Comparison of ENCODE assay signal across 17 mouse cellular contexts in genomic region chr13:35811361-35812190, GRCm38 (mm10).
DNase-seq lines count a peak whose midpoint lies in the region; ATAC-seq lines count a peak whose summit lies in the region.
"Had no signal": no experiment of that assay in that cellular context is flagged by ENCODE, and none has a peak within 500 bp of the region (broad histone marks: within the 10 kb centered on the region; RNA-seq: fewer than 3 reads in every experiment).

No protein-coding gene starts in this region.

- DNase-seq in cerebellum, postnatal 4 days (ENCODE audit: low spot score in 2 of 2), result no peak
- DNase-seq in hindbrain, embryonic 10.5 days (ENCODE audit: low spot score), result no peak
- DNase-seq in A20 (ENCODE audit: low read depth, low spot score), result peak; percentile 73
- peak; percentile 38 for DNase-seq in cerebellum, adult 8-10 months
- DNase-seq in B cell, adult 2 months, result no peak
- no peak for DNase-seq in urinary bladder, postnatal 36 days (ENCODE audit: low spot score in 2 of 2)
- DNase-seq: adrenal gland, adult 8-10 months; kidney, adult 11 months; spleen, adult 18-20 months had no signal

- H3K4me2 ChIP-seq in hindbrain, embryonic 12.5 days (replicated peaks), result no peak overlapping the region
- H3K4me2 ChIP-seq: hindbrain, embryonic 15.5 days; limb, embryonic 12.5 days had no signal

- no peaks in the 10 kb centered on the region for H3K9me3 ChIP-seq in hindbrain, embryonic 10.5 days
- no peaks in the 10 kb centered on the region for H3K9me3 ChIP-seq in hindbrain, embryonic 12.5 days (replicated peaks)
- H3K9me3 ChIP-seq: hindbrain, embryonic 15.5 days; limb, embryonic 12.5 days; megakaryocyte, embryonic 14.5 days had no signal

- no peak overlapping the region for H3K4me3 ChIP-seq in hindbrain, embryonic 10.5 days
- H3K4me3 ChIP-seq in hindbrain, embryonic 12.5 days, result no peak overlapping the region
- H3K4me3 ChIP-seq: hindbrain, embryonic 15.5 days; left cerebral cortex, adult 2 months; limb, embryonic 12.5 days; megakaryocyte, embryonic 14.5 days had no signal

- H3K4me1 ChIP-seq in hindbrain, embryonic 10.5 days (replicated peaks), result peaks cover 16% of the 10 kb centered on the region
- peaks cover 12% of the 10 kb centered on the region for H3K4me1 ChIP-seq in hindbrain, embryonic 12.5 days

- H3K27me3 ChIP-seq in hindbrain, embryonic 10.5 days (ENCODE audit: insufficient read depth, poor library complexity, severe bottlenecking), result no peaks in the 10 kb centered on the region
- H3K27me3 ChIP-seq in hindbrain, embryonic 12.5 days, result no peaks in the 10 kb centered on the region
- H3K27me3 ChIP-seq: hindbrain, embryonic 15.5 days; limb, embryonic 12.5 days; megakaryocyte, embryonic 14.5 days had no signal

- no peak overlapping the region for H3K9ac ChIP-seq in hindbrain, embryonic 12.5 days
- H3K9ac ChIP-seq: hindbrain, embryonic 15.5 days; limb, embryonic 12.5 days; liver, embryonic 14.5 days had no signal

- 0 out of 2 replicates have a peak overlapping the region, but pooled peaks have one; percentile 41 for H3K27ac ChIP-seq in hindbrain, embryonic 10.5 days
- no peak overlapping the region for H3K27ac ChIP-seq in hindbrain, embryonic 12.5 days
- H3K27ac ChIP-seq: hindbrain, embryonic 15.5 days; left cerebral cortex, adult 2 months; limb, embryonic 12.5 days; liver, embryonic 14.5 days had no signal

- ATAC-seq in cerebellum, adult (ENCODE audit: insufficient number of reproducible peaks, low FRiP score, low TSS enrichment), result peak; percentile 91
- ATAC-seq in hindbrain, embryonic 12.5 days (ENCODE audit: low FRiP score), result no peak
- ATAC-seq: lung, postnatal 0 days had no signal

- peaks cover 8% of the 10 kb centered on the region for H3K36me3 ChIP-seq in hindbrain, embryonic 10.5 days
- peaks cover 7% of the 10 kb centered on the region; the same call in 1 of the 2 replicates for H3K36me3 ChIP-seq in hindbrain, embryonic 12.5 days
- H3K36me3 ChIP-seq: hindbrain, embryonic 15.5 days had no signal

- WGBS in hindbrain, embryonic 10.5 days, result 78% methylated on average over 11 of the region's 11 CpGs
- 73% methylated on average over 11 of the region's 11 CpGs for WGBS in hindbrain, embryonic 12.5 days

Comparison
In these comparisons a context has a peak if more than half of its experiments do, and no peak if none do; other contexts are left out.
1. DNase-seq: peak in A20 (single experiment) and cerebellum, adult 8-10 months (single experiment); none in cerebellum, postnatal 4 days (0 of 2), hindbrain, embryonic 10.5 days (single experiment), B cell, adult 2 months (0 of 2) and urinary bladder, postnatal 36 days (0 of 2).